Mouse (Mus musculus) heart, postnatal 14 days (tissue): Measurements from ENCODE around the gene Gm16867. TPM values are rescaled to one million over a fixed set of nuclear protein-coding genes. Genes with fewer than 3 reads are reported as not detected.
"Not testable (repeated sequence)": the region's sequence is repeated elsewhere in the genome, so short reads cannot be mapped to it uniquely, and the experiment has no call there.

Experiments used
- DNase-seq, 2 experiments: peaks; one replicate each; pipeline ENCODE4 v3.0.0; 2021 to 2022
- intact Hi-C: fragments of 180-260 bp; cut with DNase I; formaldehyde crosslinking; loops from one replicate; pipeline ENCODE4 v1.15.1; 2025
- total RNA-seq, 2 experiments: library from RNA; stranded (reverse); gene quantifications; 2 replicates each; pipeline ENCODE4 v1.2.3; 2021

Gene Gm16867
- total RNA-seq, 2 experiments from 2014 or later, result 3.5 to 4.6 TPM

GRCm38 (mm10) chr14:69470122-69470708, 32.9 kb downstream of the Gm16867 start:
- intact Hi-C loops, DNase-seq: not testable (repeated sequence)

DNA sequence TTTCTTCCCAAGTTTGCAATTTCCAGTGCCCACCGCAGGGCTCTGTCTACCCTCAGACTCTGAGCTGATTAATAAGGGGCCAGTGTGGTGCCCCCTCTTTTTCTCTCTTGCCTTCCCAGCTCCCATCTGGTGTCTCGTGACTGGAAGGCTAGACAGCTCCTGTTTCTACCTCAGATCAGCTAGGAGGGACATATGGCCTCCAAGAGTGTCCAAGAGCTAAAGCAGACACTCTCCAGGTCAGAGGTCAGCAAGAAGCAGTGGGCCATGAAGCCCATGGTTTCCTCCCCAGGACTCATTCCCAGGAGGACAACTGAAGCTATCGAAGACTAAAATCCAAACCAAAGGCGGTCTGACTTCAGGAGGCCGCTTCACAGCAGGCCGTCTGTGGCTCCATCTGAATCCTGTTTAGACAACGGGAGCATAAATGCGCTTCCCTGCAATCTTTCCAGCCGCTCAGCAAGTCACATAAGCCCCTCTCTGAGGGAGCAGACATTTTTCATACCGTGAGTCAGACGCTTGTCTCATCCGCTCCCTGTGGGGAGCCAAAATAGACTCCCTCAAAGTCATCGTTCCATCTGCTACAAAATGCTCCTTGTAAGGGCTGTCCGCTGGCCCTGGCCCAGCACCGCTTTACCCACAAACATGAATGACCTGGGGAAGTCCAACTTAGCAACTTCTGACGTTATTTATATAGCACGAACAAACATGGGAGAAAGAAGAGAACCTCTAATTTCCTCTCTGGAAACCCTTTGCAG, 35.4 kb downstream of the Gm16867 start:
- intact Hi-C loops, result not testable (repeated sequence)

GRCm38 (mm10) chr14:69464465-69464864, 38.7 kb downstream of the Gm16867 start:
- DNase-seq, intact Hi-C loops: not testable (repeated sequence)

More for the DNA sequence above, 35.4 kb downstream of the Gm16867 start:
- DNase-seq, result not testable (repeated sequence)

- not testable (repeated sequence) for DNase-seq
These were observed 45.5 kb downstream of the Gm16867 start for GRCm38 (mm10) chr14:69457691-69458090.

GRCm38 (mm10) chr14:69454640-69455039, 48.5 kb downstream of the Gm16867 start:
- DNase-seq, intact Hi-C loops: not testable (repeated sequence)

More at GRCm38 (mm10) chr14:69457691-69458090, 45.5 kb downstream of the Gm16867 start:
- intact Hi-C loops, result not testable (repeated sequence)

DNA sequence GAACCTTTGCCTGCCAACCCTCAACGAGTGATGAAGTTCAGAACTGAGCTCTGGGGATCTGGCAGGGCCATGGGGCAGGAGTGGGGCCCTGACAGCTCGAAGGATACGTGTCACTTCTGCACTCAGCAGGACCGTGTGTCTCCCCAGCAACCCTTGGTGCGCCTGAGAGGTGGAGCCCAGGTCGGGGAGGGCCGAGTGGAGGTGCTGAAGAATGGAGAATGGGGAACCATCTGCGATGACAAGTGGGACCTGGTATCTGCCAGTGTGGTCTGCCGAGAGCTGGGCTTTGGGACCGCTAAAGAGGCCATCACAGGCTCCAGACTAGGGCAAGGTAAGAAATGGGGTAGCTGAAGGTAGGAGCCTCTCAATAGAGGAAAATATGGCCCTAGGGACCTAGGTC, 54.3 kb downstream of the Gm16867 start:
- intact Hi-C loops, DNase-seq: not testable (repeated sequence)

DNA sequence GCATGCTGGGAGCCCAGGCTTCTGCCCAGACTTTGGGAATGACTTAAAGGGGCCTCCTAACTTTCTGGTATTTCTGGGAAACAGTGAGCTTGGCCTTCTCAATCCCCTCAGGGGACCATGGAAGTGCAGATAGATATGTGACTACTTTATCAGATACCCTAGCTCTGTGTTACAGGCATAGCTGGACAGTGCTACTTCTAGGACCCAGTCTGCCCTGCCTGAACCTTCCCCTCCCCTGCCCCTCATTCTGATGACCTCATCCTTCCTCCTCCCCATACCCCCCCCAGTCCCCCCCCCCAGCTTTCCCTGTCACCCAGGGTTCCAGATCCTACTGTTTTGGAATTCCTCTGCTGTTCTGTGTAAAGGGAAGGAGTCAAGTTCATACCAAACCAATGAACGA, 56.2 kb downstream of the Gm16867 start:
- intact Hi-C loops, DNase-seq: not testable (repeated sequence)

GRCm38 (mm10) chr14:69443092-69443692, 60.0 kb downstream of the Gm16867 start:
- intact Hi-C loops, DNase-seq: not testable (repeated sequence)

DNA sequence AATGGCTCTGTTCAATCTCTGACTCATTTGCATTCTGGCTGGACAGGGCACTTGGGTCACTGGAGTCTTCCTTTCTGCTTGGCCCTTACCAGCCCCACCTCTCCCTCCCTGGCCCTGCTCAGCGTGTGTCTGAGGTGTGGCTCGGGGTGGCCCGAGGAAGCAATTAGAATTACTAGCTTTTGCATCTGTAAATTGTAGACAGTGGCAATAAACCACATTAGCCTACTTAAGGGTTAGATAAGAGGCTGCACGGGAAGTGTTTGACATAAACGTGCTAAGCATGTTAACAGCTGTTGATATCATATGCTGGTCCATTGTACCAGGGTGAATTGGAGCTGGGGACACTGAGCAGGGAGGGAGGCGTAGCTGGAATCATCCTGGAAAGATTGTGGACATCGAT, 62.2 kb downstream of the Gm16867 start:
- DNase-seq, intact Hi-C loops: not testable (repeated sequence)

GRCm38 (mm10) chr14:69438678-69439214, 64.4 kb downstream of the Gm16867 start:
- DNase-seq, intact Hi-C loops: not testable (repeated sequence)

- DNase-seq, intact Hi-C loops: not testable (repeated sequence)
These were observed 82.2 kb downstream of the Gm16867 start for GRCm38 (mm10) chr14:69421003-69421402.

GRCm38 (mm10) chr14:69417545-69417944, 85.6 kb downstream of the Gm16867 start:
- intact Hi-C loops, DNase-seq: not testable (repeated sequence)

Other genes with a start within 250 kb of the Gm16867 start
- gene Synb, start 209.1 kb downstream of the Gm16867 start, total RNA-seq, result not detected
- under 1 TPM in 1 of 2 experiments, not detected in 1; 0.10 TPM for gene Gm27179, start 9.2 kb upstream of the Gm16867 start, total RNA-seq
- gene Entpd4b, start 52.1 kb upstream of the Gm16867 start, total RNA-seq, result 10 to 100 TPM; 24.1 to 25.7 TPM